9 mouse cellular contexts compared by ENCODE assay signal in the genomic region with DNA sequence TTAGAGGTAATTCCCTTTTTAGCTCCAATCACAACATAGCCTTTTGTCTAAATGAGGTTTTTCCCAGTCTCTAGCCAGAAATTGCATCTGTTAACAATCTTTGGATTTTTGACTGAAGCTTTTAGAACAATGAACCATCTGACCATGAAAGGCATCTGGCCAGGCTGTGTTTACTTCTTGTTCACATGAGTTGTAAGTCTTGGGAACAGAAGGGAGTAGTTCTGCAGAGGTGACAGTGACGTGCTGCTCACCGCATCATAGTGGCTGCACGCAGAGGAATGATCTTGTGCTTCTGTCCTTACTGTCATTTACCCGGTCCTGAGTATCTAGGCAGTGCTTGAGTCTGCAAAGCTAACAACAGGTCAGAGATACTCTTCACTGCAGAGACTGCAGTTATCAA.
DNase-seq lines count a peak whose midpoint lies in the region; ATAC-seq and TF ChIP-seq lines count a peak whose summit lies in the region.
"Had no signal": no experiment of that assay in that cellular context is flagged by ENCODE, and none has a peak within 500 bp of the region (broad histone marks: within the 10 kb centered on the region; RNA-seq: fewer than 3 reads in every experiment).

No protein-coding gene starts in this region.

- H3K9ac ChIP-seq in forebrain, embryonic 15.5 days (replicated peaks), result no peak overlapping the region
- H3K9ac ChIP-seq in kidney, embryonic 16.5 days (replicated peaks; ENCODE audit: low read length), result no peak overlapping the region
- no peak overlapping the region for H3K9ac ChIP-seq in midbrain, embryonic 12.5 days (replicated peaks)

- H3K9me3 ChIP-seq in forebrain, embryonic 15.5 days, result no peaks in the 10 kb centered on the region
- no peaks in the 10 kb centered on the region for H3K9me3 ChIP-seq in forebrain, embryonic 10.5 days
- H3K9me3 ChIP-seq in kidney, embryonic 16.5 days (ENCODE audit: low read length), result no peaks in the 10 kb centered on the region
- H3K9me3 ChIP-seq in midbrain, embryonic 12.5 days, result no peaks in the 10 kb centered on the region

- no peak for TF ChIP-seq POLR2A in brain, embryonic 14.5 days (IDR thresholded peaks at IDR 0.05; ENCODE audit: borderline replicate concordance, extremely low read depth, insufficient read depth, insufficient read length, poor library complexity, severe bottlenecking)

- DNase-seq in forebrain, embryonic 10.5 days (ENCODE audit: extremely low spot score, low spot score), result no peak
- no peak for DNase-seq in kidney, adult 18-20 months
- DNase-seq in brain, embryonic 14.5 days (ENCODE audit: low read depth), result peak; percentile 66
- no peak for DNase-seq in MN1 (ENCODE audit: low spot score)
- DNase-seq in right cerebral cortex, postnatal 36 days (ENCODE audit: low spot score in 2 of 2), result no peak
- DNase-seq: heart, postnatal 14 days had no signal

- H3K4me1 ChIP-seq in forebrain, embryonic 15.5 days, result peaks cover 39% of the 10 kb centered on the region
- H3K4me1 ChIP-seq in forebrain, embryonic 10.5 days, result peaks cover 44% of the 10 kb centered on the region
- H3K4me1 ChIP-seq in kidney, embryonic 16.5 days (ENCODE audit: insufficient read depth, low read length), result peaks cover 7% of the 10 kb centered on the region
- peaks cover 36% of the 10 kb centered on the region for H3K4me1 ChIP-seq in midbrain, embryonic 12.5 days

- peaks cover 7% of the 10 kb centered on the region; the same call in 1 of the 2 replicates for H3K36me3 ChIP-seq in forebrain, embryonic 15.5 days
- peaks cover 23% of the 10 kb centered on the region for H3K36me3 ChIP-seq in forebrain, embryonic 10.5 days (replicated peaks)
- H3K36me3 ChIP-seq in kidney, embryonic 16.5 days (ENCODE audit: insufficient read depth, low read length), result peaks cover 18% of the 10 kb centered on the region
- H3K36me3 ChIP-seq in midbrain, embryonic 12.5 days, result peaks cover 16% of the 10 kb centered on the region

- TF ChIP-seq CTCF in brain, embryonic 14.5 days (IDR thresholded peaks at IDR 0.05; ENCODE audit: borderline replicate concordance, extremely low read depth, insufficient read depth, insufficient read length), result no peak

- H3K4me3 ChIP-seq in forebrain, embryonic 15.5 days, result no peak overlapping the region
- H3K4me3 ChIP-seq in forebrain, embryonic 10.5 days, result no peak overlapping the region
- no peak overlapping the region for H3K4me3 ChIP-seq in kidney, embryonic 16.5 days (ENCODE audit: low read length)
- no peak overlapping the region for H3K4me3 ChIP-seq in midbrain, embryonic 12.5 days

- H3K27me3 ChIP-seq in forebrain, embryonic 15.5 days, result no peaks in the 10 kb centered on the region
- no peaks in the 10 kb centered on the region for H3K27me3 ChIP-seq in forebrain, embryonic 10.5 days (ENCODE audit: poor library complexity, severe bottlenecking)
- H3K27me3 ChIP-seq in kidney, embryonic 16.5 days (ENCODE audit: insufficient read depth, low read length), result no peaks in the 10 kb centered on the region
- no peaks in the 10 kb centered on the region for H3K27me3 ChIP-seq in midbrain, embryonic 12.5 days

- no peak overlapping the region for H3K4me2 ChIP-seq in forebrain, embryonic 15.5 days (replicated peaks)
- H3K4me2 ChIP-seq in kidney, embryonic 16.5 days (replicated peaks; ENCODE audit: low read depth, low read length), result no peak overlapping the region
- no peak overlapping the region for H3K4me2 ChIP-seq in midbrain, embryonic 12.5 days (replicated peaks)

- H3K27ac ChIP-seq in forebrain, embryonic 15.5 days (replicated peaks), result 0 out of 2 replicates have a peak overlapping the region, but pooled peaks have one; percentile 42
- no peak overlapping the region for H3K27ac ChIP-seq in forebrain, embryonic 10.5 days
- 0 out of 2 replicates have a peak overlapping the region, but pooled peaks have one; percentile 6 for H3K27ac ChIP-seq in kidney, embryonic 16.5 days (ENCODE audit: low read length)
- peak overlapping the region; percentile 36; the same call in 1 of the 2 replicates for H3K27ac ChIP-seq in midbrain, embryonic 12.5 days (replicated peaks)

- no peak; the same call in 1 of the 2 replicates for ATAC-seq in forebrain, embryonic 15.5 days (replicated peaks)
- no peak for ATAC-seq in kidney, embryonic 16.5 days (ENCODE audit: low FRiP score, low TSS enrichment)
- no peak for ATAC-seq in midbrain, embryonic 12.5 days (ENCODE audit: low FRiP score, low read depth)

- 36% methylated on average over 4 of the region's 4 CpGs for WGBS in forebrain, embryonic 15.5 days
- WGBS in forebrain, embryonic 10.5 days, result 88% methylated on average over 4 of the region's 4 CpGs
- WGBS in kidney, embryonic 16.5 days, result 54% methylated on average over 4 of the region's 4 CpGs
- 71% methylated on average over 4 of the region's 4 CpGs for WGBS in midbrain, embryonic 12.5 days
